Mouse (Mus musculus): ENCODE data around the gene Zfp579.

DNA sequence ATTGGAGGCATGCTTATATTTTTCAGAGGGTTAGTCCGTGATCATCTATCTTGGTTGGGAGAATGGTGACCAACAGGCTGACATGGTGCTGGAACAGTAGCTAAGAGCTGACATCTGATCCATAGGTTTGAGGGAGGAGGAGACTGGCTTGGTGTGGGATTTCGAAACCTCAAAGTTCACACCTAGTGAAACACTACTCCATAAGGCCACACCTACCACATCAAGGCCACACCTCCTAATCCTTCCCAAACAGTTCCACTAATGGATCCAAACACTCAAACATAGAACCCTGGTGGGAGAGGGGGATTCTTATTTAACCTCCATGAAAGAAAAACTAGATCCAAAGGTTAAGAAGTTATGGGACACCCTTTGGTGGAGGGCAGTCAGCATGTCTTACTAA lies 21.0 kb upstream of the Zfp579 start:
- TF ChIP-seq NELFE (IDR thresholded peaks at IDR 0.05; ENCODE audit: low read depth, low read length) (no peak), ZNF384 (IDR thresholded peaks at IDR 0.05; ENCODE audit: low read depth, low read length) (no peak), GATA1 (IDR thresholded peaks at IDR 0.05; ENCODE audit: low read depth, low read length) (no peak), POLR2A (IDR thresholded peaks at IDR 0.05; ENCODE audit: control insufficient read depth in 1 of 2, insufficient read depth in 1 of 2, low read depth in 1 of 2, low read length in 2 of 2, poor library complexity in 1 of 2) (no peak), CTCF (IDR thresholded peaks at IDR 0.05 in 2 of 3, conservative IDR thresholded peaks at IDR 0.05 in 1 of 3; ENCODE audit: control insufficient read depth in 1 of 3, insufficient read depth in 1 of 3, low read depth in 2 of 3, low read length in 3 of 3, poor library complexity in 1 of 3, severe bottlenecking in 1 of 3) (no peak), SIN3A (IDR thresholded peaks at IDR 0.05; ENCODE audit: low read length) (no peak), JUND (IDR thresholded peaks at IDR 0.05; ENCODE audit: low read depth, low read length) (no peak), USF1 (IDR thresholded peaks at IDR 0.05; ENCODE audit: low read depth, low read length) (no peak), RAD21 (IDR thresholded peaks at IDR 0.05; ENCODE audit: low read depth, low read length) (no peak), RCOR1 (IDR thresholded peaks at IDR 0.05; ENCODE audit: low read depth, low read length) (no peak), E2F4 (IDR thresholded peaks at IDR 0.05; ENCODE audit: borderline replicate concordance, low read depth, low read length) (no peak), MAFK (IDR thresholded peaks at IDR 0.05; ENCODE audit: borderline replicate concordance, low read depth, low read length) (no peak), ZC3H11A (IDR thresholded peaks at IDR 0.05; ENCODE audit: low read depth, low read length) (no peak)

Measured in MEL (cell line).